Mouse (Mus musculus) CD4-positive, CD25-positive, alpha-beta regulatory T cell, adult 4 months (primary cell): ENCODE data around the gene Zfp119b. TPM values are rescaled to one million over a fixed set of nuclear protein-coding genes. Genes with fewer than 3 reads are reported as not detected.
A peak's percentile ranks its signal among the peaks of the same experiment; 100 is the strongest.

Experiments
- ATAC-seq: one replicate; pipeline ENCODE4 v1.8.0; 2017
- polyA plus RNA-seq, 2 experiments: library from polyadenylated mRNA; unstranded; fragments of 100-300 nt; shearing (Covaris generic); gene quantifications; one replicate each; pipeline ENCODE4 v1.2.1; 2017

Zfp119b gene
- polyA plus RNA-seq = 10 to 100 TPM; 14.3 to 16.2 TPM

DNA sequence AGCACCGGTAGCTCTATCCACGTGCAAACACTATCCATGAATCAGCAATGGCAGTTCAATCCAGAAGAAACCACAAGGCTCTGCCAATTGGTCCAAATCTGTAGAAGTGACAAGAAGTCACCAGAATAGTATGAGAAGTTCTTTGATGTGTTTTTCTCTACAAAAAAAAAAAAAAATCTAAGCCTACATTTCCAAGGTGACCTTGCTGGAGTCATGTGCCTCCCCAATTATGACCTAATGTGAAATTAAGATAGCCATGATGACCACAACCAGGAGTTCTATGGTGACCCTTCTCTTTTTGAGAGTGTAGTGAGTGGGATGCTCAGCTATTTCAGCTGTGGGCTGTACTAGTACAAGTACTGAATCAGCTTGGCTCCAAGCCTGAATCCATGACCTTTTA is at the start of gene Zfp119b:
Gene Zfp119b, minus strand, starts transcription at position 101 of the 400 bp plus-strand sequence.
- ATAC-seq = no peak

DNA sequence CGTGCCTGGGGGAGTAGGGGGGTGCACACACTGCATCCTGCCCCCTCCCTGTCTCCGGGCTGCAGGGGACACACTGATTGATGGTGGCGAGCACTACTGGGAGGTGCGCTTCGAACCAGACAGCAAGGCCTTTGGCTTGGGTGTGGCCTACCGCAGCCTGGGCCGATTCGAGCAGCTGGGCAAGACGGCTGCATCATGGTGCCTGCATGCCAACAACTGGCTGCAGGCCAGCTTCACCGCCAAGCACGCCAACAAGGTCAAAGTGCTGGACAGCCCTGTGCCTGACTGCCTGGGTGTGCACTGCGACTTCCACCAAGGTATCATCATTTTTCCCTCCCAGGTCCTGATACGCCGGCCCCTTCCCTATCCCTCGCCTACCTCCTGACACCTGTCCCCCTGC is 46.7 kb upstream of the Zfp119b start:
- no peak for ATAC-seq

DNA sequence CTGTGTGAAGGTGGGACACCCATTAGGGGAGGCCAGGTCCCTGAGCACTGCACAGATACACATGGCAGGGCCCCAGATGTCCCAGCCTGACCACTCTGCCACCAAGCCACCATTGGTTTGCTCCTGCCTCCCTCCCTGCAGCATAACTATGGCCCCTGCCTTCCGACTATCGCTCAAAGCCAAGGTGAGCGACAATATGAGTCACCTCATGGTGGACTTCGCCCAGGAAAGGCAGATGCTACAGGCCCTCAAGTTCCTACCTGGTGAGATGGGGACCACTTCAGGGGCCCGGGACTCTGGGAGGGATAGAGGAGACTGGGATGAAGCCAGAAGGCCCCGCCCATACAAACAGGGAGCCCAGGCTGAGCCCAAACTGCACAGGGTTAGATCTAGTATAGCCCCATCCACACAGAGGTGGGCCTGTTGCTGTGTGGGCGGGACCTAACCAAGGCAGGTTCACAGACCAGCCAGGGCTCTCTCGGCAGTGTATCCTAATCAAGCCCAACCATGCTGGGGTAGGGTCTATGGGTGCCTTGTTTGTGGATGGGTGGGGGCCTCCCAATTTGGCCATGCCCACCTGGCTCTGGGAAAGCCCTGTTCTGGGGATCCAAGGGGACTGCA is 41.1 kb upstream of the Zfp119b start:
- ATAC-seq = no peak

DNA sequence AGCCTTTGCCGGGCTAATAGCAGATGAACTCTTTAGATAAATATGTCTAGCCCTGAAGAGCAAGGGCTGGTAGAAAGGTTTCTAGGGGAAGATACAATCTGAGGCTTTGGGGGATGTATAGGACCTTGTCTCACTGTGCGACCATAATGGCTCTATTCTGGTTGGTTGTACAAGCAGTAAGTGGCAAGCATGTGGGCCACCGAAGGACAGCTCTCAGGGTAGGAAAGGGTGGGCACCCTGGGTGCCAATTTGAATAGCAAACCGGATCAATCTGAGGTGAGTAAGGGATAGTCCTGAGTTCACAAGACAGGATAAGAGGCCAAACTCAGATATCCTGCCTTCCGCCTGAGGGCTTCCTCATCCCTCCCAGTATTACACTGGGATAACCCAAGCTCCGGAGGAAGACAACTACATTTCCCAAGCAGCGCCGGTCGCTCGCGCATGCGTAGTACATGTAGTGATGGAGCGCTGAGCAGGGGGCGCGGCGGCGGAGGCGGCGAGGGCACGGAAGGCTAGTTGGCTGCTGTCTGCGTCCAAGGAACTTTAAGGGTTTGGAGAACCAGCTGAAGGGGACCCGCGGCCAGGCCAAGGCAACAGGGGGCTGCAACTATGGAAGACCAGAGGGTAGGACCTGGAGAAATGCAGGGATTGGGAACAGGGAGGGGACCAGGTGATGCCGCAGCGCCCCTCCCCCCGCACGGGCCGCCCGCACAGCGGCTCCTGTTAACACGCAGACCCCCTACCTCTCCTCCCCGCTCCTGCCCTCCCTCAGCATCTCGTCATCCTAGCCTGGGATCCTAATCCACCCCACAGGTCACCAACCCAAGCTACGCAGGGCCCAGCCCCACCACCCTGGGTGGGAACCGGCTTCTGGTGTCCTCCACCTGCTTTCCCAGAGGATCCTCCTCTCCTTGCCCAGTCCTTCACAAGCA is 37.0 kb upstream of the Zfp119b start, which contains the start of gene Fsd1:
Gene Fsd1, plus strand, starts transcription at position 480 of the 932 bp plus-strand sequence.
- no peak for ATAC-seq

DNA sequence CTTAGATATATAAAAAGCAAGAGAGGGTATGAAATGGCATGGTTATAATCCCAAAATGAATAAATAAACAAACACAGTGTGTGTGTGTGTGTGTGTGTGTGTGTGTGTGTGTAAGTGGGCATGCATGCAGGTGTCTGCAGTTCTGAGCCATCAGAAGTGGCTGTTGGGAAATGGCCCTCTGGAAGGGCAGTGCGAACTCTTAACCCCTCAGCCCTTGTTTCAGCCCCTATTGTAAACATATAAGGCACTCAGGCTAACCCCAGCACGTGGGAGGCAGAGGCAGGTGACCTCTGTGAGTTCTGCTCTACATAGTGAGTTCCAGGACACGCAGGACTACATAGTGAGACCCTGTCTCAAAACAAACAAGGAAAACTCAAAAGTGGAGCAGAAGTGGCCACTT is 28.0 kb upstream of the Zfp119b start:
- ATAC-seq = no peak

DNA sequence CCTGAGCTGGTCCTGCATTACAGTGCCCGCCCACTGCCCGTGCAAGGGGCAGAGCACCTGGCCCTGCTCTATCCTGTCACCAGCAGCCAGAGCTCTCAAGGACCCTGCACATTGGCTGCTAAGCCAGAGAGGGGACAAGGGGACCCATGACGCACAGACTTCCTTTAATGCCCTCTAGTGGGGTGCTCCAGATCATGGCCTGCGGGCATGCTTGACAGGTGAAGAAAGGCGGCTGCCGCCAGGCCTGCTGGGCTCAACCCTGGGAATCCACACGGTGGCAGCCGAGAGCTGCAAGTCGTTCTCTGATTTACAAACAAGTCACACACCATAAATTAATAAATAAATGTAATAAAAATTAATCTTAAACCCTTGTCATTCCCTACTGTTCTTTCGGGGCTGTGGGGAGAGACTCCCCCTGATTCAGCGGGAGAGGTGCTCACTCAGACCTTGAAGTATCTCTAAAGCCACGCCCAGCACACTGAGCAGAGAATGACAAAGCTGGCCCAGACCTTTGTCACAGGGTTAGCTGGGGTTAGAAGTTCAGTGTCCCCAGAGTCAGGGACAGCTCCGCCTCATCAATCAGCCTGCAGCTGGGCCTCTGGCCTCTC is 27.1 kb upstream of the Zfp119b start:
- ATAC-seq = peak; percentile 94

DNA sequence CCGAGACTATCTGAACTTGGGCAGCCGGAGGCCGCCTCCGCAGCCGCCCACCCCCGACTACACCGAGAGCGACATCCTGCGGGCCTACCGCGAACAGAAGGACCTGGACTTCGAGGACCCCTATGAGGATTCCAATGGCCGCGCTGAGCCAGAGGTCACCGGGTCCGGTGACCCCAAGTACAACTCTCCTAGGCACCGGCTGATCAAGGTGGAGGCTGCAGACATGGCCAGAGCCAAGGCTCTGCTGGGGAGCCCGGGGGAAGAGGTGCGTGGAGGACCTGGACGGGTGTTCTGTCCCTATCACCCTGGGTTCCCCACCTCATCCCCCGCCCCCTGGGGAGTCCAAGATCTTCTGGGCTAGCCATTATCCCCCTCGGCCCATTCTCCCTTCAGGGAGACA is 22.2 kb upstream of the Zfp119b start:
- ATAC-seq = no peak

DNA sequence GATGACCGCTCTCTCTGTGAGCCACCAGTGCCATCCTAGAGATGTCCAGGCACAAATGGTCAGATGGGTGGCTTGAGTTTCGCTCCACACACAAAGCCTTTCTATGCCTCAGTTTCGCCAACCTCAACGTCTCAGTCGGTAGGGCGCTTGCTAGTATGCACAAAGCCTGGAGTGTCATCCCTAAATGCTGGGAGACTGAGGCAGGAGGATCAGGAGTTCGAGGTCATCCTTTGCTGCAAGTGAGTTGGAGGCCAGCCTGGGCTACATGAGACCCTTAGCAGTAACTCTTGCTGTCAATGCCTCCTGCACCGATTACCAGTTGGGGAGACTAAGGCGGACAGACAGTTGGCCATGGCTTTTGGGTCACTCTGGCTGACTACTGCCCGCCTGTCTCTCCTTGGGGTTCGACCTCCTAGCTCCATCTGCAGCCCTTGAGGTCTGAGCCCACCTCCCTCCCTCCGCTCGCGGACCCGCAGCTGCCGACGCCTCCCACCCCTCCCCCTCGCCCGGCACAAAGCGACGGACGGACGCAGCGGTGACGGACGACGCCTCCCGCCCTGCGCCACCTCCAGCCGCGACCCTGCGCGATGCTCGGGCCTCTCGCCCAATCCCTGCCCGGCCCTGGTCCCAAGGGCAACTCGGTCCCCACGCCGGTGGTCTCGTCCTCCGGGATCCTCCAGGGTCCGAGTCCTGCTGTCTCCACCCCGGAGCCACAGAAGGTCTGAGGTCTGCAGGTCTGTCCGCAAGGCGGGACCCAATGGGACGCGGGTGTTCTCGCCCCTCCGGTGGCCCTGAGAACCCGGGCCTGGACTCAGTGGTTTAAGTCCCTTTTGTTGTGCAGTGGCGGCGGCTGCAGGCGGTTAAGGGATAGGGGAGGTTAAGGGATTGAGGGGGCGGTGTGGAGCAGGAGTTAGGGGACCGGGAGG is 20.9 kb upstream of the Zfp119b start, which contains the start of gene Shd:
Gene Shd, plus strand, starts transcription at position 502 of the 926 bp plus-strand sequence.
- ATAC-seq = no peak

DNA sequence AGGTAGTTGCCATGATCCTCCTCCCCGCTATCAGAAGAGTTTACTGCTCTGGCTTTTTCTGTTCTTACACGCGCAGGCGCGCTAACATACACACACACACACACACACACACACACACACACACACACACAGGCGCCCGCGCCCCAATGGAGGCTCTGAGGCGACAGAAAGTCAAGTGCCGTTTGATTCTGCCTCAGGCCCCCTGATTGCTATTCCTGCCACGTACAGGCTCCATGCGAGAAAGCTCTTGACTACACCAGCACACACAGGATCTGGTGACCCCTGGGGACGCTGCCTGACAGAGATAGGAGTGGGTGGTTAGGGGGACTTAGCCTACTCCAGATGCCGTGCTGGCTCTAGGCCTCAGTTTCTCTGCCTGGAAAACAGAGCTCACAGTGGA is 20.3 kb upstream of the Zfp119b start:
- ATAC-seq = no peak

DNA sequence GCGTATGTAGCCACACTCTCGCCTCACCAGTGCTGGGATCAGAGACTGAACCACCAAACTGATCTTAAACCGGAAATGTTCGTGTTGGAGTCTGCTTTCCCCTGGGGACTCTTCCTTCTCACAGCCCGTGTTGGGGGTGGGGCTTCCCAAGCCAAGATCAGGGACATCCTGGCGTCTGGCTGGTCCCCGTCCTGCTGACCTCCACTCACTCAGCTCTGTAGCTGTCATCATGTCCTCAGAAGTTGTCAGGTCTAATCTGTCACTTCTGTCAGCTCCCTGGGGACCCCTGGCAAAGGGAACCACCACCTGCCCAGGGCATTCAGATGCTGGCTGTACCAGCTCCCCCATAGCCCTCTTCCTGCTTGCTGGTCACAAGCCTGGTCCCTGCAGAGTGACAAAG is 18.9 kb upstream of the Zfp119b start:
- ATAC-seq = no peak

DNA sequence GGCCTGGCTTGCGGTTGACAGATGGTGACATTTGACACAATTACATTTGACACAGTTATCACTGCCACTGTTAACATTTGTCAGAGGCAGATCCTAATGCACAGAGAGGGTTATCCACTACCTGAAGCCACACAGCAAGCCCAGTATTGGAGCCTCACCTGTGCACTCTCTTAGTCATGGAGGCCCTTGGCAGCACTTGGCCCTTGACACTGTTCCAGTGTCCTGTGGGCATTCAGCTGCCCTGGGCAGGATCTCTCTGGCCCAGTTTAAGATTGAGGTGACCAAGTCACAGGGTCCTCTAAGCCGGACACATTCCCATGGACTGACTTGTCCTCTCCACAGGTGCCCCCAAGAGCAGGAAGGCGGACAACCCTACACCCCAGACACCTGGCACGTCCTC is 17.9 kb upstream of the Zfp119b start:
- ATAC-seq = no peak

DNA sequence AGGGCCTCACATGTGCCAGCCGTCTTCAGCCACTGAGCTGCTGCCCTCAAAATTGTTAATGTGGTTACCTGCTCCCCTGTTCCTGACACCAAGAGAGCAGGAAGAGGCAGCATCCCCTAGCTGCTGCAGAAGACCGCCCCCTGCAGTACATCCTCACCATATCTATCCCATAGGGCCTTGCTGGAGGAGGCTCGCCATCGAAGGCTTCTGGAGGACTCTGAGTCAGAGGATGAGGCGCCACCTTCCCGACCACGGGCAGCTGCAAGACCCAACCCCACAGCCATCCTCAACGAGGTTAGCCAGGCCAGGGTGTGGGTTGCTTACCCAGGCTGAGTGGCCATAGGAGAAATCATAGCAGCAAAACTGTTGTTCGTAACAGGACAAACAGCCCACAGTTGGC is 15.7 kb upstream of the Zfp119b start:
- no peak for ATAC-seq

DNA sequence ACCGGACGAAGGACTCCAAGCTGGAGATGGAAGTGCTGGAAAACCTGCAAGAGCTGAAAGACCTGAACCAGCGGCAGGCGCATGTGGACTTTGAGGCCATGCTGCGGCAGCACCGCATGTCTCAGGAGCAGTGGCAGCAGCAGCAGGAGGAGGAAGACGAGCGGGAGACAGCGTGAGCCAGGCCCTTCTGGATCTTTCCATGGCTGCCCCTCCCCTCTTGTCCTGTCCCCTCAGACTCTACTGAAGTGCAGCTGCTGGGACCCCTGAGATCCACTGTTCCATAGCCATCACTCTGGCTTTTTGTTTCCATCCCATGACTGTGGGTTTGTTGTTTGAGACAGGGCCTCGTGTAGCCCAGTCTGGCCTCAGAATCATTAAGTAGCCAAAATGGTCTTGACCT is 15.2 kb upstream of the Zfp119b start:
- ATAC-seq = no peak

DNA sequence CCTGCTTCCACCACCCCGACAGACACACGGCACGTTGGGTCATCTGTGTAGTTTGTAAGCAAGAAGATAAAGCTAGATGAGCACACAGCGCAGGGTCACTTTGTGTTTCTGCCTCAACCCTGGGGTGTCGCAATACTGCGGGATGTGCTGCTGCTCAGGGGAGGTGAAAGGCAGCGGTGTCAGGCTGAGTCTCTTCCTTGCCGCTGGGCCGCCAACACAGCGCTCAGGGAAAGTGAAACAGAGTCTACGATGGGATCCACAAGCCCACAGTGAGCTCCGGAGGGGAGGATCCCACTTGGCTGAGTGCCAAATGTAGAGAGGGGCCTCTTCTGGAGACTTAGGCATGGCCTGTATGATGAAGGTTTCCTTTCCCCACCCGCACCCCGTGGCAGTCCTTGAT is 13.9 kb upstream of the Zfp119b start:
- no peak for ATAC-seq

DNA sequence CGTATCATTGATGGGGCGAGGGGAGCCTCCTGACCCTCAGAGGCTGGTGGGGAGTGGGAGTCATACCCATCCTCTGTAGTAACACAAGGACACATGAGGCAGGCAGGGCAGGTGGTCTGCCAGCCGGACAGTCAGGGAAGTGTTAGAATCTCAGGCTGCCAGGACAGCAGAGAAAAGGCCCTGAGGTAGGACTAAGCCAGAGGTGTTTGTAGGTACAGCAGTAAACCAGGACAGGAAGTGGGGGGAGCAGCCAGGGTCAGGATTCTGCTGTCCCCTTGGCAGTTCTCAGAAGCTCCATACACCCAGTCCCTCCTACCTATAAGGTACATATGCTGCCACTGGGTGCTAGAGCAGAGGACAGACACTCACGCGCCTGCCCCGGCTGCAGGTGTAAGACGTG is 12.3 kb upstream of the Zfp119b start:
- ATAC-seq = no peak

DNA sequence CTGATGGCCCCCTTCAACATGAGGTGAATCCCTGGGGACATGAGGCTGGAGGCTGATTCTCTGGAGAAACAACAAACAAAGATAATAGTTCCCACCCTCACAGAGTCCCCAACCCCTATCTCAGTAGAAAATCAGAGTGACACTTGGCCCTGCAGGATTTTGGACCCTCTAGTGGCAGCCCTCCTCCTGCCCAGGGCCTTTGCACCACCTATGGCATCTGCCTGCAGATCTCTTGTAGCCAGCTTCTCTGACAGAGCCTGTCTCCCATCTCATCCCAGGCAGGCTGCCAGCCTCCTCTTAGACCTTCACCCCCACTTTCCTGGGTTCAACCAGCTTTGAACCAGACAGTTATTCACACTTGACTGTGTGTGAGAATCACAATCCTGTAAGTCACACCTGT is 11.5 kb upstream of the Zfp119b start:
- ATAC-seq = no peak

DNA sequence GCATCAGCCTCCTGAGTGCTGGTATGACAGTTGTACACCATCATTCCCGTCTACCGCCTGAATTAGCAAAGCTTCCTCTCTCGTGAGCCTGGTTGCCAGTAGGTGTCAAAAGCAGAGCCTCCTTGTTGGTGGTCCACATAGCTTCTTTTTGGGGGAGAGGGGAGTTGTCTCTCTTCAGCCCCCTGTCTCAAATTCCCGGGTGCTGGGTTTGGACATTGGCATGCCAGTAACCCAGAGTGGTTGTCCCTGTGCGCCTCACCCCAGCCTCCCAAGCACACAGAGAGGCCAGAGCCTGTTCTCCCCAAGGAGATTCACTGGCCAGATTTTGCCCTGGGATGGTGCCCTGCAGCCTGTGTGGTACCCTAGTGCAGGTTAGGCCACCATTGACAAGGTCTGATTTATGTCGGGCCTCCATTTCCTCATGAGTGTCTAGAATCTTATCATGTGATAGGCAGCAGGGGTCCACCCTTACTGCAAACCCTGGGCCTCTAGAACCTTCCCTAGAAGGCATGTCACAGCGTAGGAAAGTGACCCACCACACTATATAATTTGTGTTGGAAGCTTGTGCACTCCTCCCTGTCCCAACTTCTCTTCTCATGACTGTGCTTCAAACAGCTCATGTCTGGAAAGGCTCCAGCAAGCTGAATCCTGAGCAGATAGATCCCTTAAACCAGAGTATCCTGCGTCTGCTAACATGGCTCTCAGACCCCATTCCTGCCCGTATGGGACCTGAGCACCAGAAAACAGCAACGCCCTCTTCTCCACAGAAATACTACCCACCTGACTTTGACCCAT is 10.8 kb upstream of the Zfp119b start:
- no peak for ATAC-seq

DNA sequence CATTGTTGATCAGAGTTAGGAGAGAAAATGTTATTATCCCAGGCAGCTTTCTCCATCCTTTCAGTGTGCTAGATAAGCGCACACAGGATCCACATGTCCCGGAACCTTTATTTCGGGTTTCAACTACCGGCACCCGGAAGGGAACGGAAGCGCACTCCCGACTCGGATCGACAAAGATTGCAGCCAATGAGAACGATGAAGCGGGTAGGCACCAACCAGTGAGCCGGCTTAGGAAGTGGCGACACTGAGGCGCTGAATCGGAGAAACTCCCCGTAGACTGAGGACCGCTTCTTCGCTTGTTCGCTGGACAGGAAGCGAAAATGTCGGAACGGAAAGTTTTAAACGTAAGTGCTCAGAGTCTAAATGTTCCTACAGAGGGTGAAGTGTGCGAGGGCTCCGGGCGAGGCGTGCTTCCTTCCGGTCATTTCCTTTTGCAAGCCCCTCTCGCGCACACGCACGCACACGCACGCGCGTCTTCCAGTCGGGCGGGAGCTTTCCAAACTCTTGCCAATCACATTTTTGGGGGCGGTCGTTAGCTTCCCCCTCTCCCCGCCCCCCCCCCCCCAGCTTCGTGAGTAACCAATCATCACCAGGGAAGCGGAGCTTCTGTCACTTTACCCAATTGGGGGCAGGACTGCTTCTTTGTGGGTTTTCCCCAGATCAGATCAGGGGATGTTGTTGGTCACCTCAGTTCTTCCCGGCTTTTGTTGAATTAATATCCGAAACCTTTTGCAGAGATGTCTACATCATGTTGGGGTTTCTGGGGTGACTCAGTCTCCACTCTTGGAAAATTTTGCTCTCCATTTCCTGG is 9.8 kb upstream of the Zfp119b start, which contains the start of gene Yju2:
Gene Yju2, plus strand, starts transcription at position 182 of the 811 bp plus-strand sequence.
- ATAC-seq = peak; percentile 93

DNA sequence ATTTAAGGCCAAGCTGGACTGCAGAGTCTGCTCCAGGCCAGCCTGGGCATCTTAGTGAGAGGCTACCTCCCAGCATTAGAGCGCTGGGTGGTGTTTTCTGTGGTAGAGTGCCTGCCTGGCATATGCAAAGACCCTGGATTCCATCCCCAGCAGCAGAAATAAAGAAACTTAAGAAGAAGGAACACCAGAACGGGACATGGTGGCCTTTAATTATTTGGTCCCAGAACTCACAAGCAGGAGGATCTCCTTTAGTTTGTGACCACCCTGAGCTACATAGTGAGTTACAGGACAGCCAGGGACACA is 9.2 kb upstream of the Zfp119b start:
- peak; percentile 0 for ATAC-seq

DNA sequence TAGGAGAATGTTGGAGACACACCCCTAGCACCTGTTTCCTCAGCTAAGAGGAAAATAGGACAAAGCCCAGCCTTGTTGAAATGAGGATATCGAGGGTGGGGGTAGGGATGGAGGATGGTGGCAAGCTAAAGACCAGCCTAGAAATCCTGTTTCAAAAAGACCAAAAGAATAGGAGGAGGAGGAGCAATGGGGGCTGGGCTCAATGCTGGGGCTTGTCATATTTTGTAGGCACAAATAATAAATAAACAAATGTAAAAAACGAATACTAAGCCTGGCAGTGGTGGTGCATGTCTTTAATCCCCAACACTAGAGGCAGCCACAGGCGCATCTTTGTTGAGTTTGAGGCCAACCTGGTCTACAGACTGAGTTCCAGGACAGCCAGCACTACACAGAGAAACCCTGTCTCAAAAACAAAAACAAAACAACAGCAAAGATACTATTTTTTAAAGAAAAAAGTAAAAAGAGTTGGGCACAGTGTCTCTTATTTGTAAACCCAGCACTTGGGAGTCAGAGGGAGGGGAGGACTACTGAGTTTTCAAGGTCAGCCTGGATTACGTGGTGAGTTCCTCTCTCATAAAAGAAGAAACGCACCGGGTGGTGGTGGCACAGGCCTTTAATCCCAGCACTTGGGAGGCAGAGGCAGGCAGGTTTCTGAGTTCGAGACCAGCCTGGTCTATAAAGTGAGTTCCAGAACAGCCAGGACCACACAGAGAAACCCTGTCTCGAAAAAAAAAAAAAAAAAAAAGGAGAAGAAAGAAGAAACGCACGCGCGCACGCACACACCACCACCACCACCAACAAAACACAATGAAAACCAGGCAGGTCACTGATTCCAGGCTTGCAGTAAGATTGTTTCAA is 8.7 kb upstream of the Zfp119b start:
- no peak for ATAC-seq
